Mouse (Mus musculus) cortical plate, adult 2 months (tissue): ENCODE measurements at regions not wholly inside any gene's neighbourhood (a gene's known extent, or its start where the extent isn't known, plus 50 kb on each side); places are given as distances from the start of the nearest gene placed in this dataset.
"Not testable (repeated sequence)": the region's sequence is repeated elsewhere in the genome, so short reads cannot be mapped to it uniquely, and the experiment has no call there.

Source experiments
- H3K27ac ChIP-seq: fragments of 200-500 bp; 2 replicates; pipeline ENCODE4 v1.5.1; 2012; ENCODE audit warnings: low read length, control low read depth, inconsistent platforms; ENCODE audit not compliant: insufficient read depth
- H3K4me1 ChIP-seq: fragments of 200-500 bp; 2 replicates; pipeline ENCODE4 v1.6.1; 2011; ENCODE audit warnings: low read length; ENCODE audit not compliant: control insufficient read depth, insufficient read depth
- H3K4me3 ChIP-seq: fragments of 200-500 bp; 2 replicates; pipeline ENCODE4 v1.5.1; 2011; ENCODE audit warnings: mild to moderate bottlenecking, low read length, control low read depth; ENCODE audit not compliant: insufficient read depth
- CTCF ChIP-seq: fragments of 200-500 bp; IDR thresholded peaks from 2 replicates; pipeline ENCODE4 v1.5.1; 2011; ENCODE audit warnings: mild to moderate bottlenecking, control low read depth, low read length; ENCODE audit not compliant: insufficient read depth; ENCODE audit errors: extremely low read depth
- POLR2A ChIP-seq: fragments of 200-500 bp; IDR thresholded peaks from 2 replicates; pipeline ENCODE4 v1.6.1; 2011; ENCODE audit warnings: mild to moderate bottlenecking, low read length, control low read depth; ENCODE audit not compliant: insufficient read depth; ENCODE audit errors: extremely low read depth

DNA sequence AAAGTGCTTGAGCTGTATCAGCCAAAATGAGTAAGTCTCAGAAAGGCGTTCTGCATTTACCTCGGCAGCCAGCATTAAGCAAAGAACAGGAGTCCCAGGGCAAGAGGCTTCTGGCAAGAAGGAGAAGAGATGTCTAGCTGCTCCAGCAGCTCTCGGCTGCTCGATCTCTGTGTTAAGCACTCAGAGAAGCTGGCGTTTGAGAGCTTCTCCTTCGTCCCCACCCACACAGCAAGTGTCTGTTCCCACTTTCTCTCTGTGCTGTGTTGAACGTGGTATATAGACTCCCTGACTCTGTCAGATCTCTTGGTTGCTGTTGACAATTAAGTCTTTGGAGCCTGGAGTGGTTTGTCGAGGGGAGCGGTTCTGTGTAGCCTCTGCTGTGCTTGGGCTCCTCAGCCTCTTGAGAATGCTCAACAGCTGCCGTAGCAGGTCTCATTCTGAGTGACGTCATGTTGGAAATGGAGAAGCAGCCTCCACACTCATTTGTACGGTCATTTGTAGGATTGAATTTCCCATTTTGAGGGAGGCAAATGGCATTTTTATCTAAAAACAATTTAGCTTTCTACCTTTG, 140.3 kb upstream of the Fer start:
- Histone ChIP-seq H3K4me3 (peak overlapping the region; percentile 6; the same call in 1 of the 2 replicates), H3K27ac (no peak overlapping the region), H3K4me1 (peaks cover 4% of the 10 kb centered on the region; the same call in 1 of the 2 replicates)
- TF ChIP-seq POLR2A (no peak), CTCF (no peak)

- no peaks in the 10 kb centered on the region for H3K4me1 ChIP-seq
- no peak overlapping the region for H3K4me3 ChIP-seq
- H3K27ac ChIP-seq, result no peak overlapping the region
- TF ChIP-seq POLR2A, result no peak
- TF ChIP-seq CTCF, result no peak
Observed at GRCm38 (mm10) chr17:63738206-63738605, 124.7 kb upstream of the Fer start.

GRCm38 (mm10) chr17:63739710-63740109, 123.2 kb upstream of the Fer start:
- Histone ChIP-seq H3K4me1 (no peaks in the 10 kb centered on the region), H3K27ac (no peak overlapping the region), H3K4me3 (no peak overlapping the region)
- TF ChIP-seq POLR2A (no peak), CTCF (no peak)

DNA sequence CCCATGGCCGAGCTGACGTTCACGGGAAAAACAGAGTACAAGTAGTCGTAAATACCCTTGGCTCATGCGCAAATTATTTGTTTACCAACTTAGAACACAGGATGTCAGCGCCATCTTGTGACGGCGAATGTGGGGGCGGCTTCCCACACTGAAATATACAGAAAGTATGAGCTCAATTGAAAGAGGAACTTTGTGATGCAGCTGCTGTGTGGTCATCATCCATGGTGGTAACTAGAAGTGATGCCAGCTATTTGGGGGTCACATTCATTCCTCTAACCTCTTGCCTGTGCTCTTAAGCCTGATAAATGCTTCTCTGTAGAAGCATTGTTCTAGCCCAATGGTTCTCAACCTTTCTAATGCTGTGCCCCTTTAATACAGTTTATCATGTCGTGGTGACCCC, 113.6 kb upstream of the Fer start:
- not testable (repeated sequence) for H3K4me1 ChIP-seq, H3K27ac ChIP-seq

GRCm38 (mm10) chr17:63754399-63754798, 108.5 kb upstream of the Fer start:
- H3K4me1 ChIP-seq, result no peaks in the 10 kb centered on the region
- H3K27ac ChIP-seq, result no peak overlapping the region
- TF ChIP-seq CTCF (no peak), POLR2A (no peak)
- no peak overlapping the region for H3K4me3 ChIP-seq

More for the DNA sequence above, 113.6 kb upstream of the Fer start:
- not testable (repeated sequence) for H3K4me3 ChIP-seq

DNA sequence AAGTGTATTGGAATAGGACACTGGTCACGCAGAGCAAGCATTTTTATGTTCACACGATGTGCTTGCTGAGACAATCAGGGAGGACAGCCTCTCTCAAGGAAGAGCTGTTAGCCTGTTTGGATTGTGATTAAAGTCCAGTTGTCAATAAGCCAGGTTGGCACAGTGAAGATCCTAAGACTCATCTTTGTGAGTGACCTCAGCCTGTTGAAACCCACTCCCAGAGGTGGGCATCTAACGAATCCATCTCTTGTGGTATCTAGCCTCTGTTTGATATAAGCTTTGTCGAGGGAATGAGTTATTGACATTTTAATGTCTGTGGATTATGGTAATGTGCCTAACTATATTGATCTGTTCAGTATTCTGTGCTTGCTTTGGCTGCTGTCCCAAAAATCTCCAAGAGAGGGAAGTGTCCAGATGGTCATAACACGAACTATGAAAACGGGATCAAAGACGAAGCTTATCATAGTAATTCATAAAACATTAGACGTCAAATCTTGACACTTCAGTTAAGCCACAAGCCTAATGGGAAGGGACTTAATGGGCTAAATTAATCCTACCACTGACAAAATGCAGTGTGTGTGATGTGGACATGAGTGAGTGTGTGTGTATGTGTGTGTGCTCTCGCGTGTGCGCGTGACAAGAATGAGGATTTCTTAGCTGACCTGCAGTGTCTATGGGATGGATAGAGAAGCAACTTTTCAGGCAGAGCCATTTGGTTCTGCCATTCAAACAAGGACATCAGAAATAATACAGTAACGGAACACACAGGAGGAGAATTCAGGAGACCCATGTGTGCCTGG, 104.8 kb upstream of the Fer start:
- H3K4me1 ChIP-seq, result no peaks in the 10 kb centered on the region
- no peak overlapping the region for H3K4me3 ChIP-seq
- H3K27ac ChIP-seq, result no peak overlapping the region
- no peak for TF ChIP-seq CTCF
- TF ChIP-seq POLR2A, result no peak

DNA sequence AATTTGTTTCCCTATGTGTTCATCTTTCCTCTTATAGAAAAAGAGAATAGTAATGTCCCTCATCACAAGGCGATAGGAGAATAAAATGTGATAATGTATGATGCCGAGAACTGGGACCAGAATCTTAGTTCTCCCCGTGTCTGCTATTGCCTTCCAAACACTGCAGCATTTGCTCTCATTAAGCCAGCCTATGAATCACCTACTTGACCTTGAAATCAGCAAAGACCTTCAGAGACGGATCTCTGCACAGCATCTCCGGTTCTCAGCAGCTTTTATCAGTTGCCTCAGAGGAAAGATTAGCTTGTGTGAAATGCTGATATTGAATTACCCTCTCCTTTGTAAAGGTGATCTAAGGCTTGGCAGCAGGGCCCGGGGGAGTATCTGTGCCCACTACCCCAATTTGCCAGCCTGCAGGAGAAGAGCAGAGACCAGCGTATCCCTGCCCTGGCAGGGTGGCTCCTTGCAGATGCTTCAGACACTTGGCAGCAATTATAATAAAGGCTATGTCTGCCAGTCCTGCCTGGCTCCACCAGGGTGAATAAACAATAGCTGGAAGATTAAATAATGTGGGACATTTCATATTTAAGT, 104.0 kb upstream of the Fer start:
- no peak overlapping the region for H3K4me3 ChIP-seq
- no peak for TF ChIP-seq CTCF
- no peak for TF ChIP-seq POLR2A
- H3K4me1 ChIP-seq, result no peaks in the 10 kb centered on the region
- no peak overlapping the region for H3K27ac ChIP-seq

GRCm38 (mm10) chr17:63761058-63761457, 101.8 kb upstream of the Fer start:
- Histone ChIP-seq H3K4me3 (no peak overlapping the region), H3K27ac (no peak overlapping the region), H3K4me1 (no peaks in the 10 kb centered on the region)
- TF ChIP-seq POLR2A (no peak), CTCF (no peak)

DNA sequence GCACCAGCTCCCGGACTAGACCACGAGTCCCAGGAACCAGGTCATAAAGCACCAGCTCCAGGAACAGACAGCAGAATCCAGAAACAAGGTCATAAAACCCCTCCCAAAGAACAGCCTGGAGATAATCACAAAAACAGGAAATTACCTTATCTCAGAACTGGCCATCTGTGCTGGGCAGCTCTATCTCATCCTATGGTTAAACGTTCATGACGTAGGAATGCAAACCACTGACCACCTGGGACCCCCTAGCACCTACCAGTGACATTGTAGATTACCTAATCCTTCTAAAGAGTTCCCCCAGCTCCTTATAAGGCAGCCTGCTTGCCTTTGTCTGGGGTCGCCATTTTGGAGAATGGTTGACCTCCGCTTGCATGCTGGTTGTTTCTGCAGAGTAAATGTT, 91.8 kb upstream of the Fer start:
- TF ChIP-seq POLR2A, result no peak
- TF ChIP-seq CTCF, result no peak
- H3K4me3 ChIP-seq, result no peak overlapping the region
- H3K4me1 ChIP-seq, result no peaks in the 10 kb centered on the region
- no peak overlapping the region for H3K27ac ChIP-seq
